Comparison of ENCODE assay signal across 11 mouse cellular contexts in genomic region chr8:120602672-120603071, GRCm38 (mm10). TPM values are rescaled to one million over a fixed set of nuclear protein-coding genes. Genes with fewer than 3 reads are reported as not detected.
DNase-seq lines count a peak whose midpoint lies in the region; ATAC-seq lines count a peak whose summit lies in the region.
"Had no signal": no experiment of that assay in that cellular context is flagged by ENCODE, and none has a peak within 500 bp of the region (broad histone marks: within the 10 kb centered on the region; RNA-seq: fewer than 3 reads in every experiment).

No protein-coding gene starts in this region.

- DNase-seq in MN1 (ENCODE audit: low spot score), result peak; percentile 68
- DNase-seq in embryo, embryonic 10.5 days (ENCODE audit: low spot score), result peak; percentile 66
- peak; percentile 44 for DNase-seq in hindbrain, embryonic 11.5 days (ENCODE audit: low spot score)
- no peak for DNase-seq in right cerebral cortex, postnatal 36 days (ENCODE audit: low spot score in 2 of 2)
- DNase-seq in right cerebral cortex, postnatal 4 days, result no peak
- DNase-seq in right cerebral cortex, postnatal 14 days, result no peak
- DNase-seq: adrenal gland, postnatal 25 days; heart, postnatal 4 days had no signal

- no peaks in the 10 kb centered on the region for H3K9me3 ChIP-seq in hindbrain, embryonic 11.5 days (ENCODE audit: control insufficient read depth, low read length)
- peaks cover 2% of the 10 kb centered on the region; the same call in 1 of the 2 replicates for H3K9me3 ChIP-seq in midbrain, embryonic 12.5 days

- H3K4me3 ChIP-seq in hindbrain, embryonic 11.5 days (ENCODE audit: low read depth, low read length), result no peak overlapping the region
- no peak overlapping the region for H3K4me3 ChIP-seq in midbrain, embryonic 12.5 days

- 43% methylated on average over 6 of the region's 6 CpGs for WGBS in hindbrain, embryonic 11.5 days
- WGBS in midbrain, embryonic 12.5 days, result 32% methylated on average over 6 of the region's 6 CpGs

- H3K4me1 ChIP-seq in hindbrain, embryonic 11.5 days (replicated peaks; ENCODE audit: control insufficient read depth, insufficient read depth, low read length), result peaks cover 4% of the 10 kb centered on the region; the same call in 1 of the 2 replicates
- peaks cover 22% of the 10 kb centered on the region for H3K4me1 ChIP-seq in midbrain, embryonic 12.5 days

- 0 out of 2 replicates have a peak, but pooled peaks have one; percentile 43 for ATAC-seq in hindbrain, embryonic 11.5 days (ENCODE audit: low FRiP score)
- ATAC-seq in midbrain, embryonic 12.5 days (ENCODE audit: low FRiP score, low read depth), result peak; percentile 60; the same call in 1 of the 2 replicates
- ATAC-seq in monocyte, adult 5-6 weeks (replicated peaks; ENCODE audit: insufficient number of reproducible peaks, low FRiP score, low TSS enrichment, poor library complexity, severe bottlenecking), result no peak
- ATAC-seq: liver, postnatal 0 days had no signal

- H3K27ac ChIP-seq in hindbrain, embryonic 11.5 days (ENCODE audit: low read depth, low read length), result 0 out of 2 replicates have a peak overlapping the region, but pooled peaks have one; percentile 11
- H3K27ac ChIP-seq in midbrain, embryonic 12.5 days (replicated peaks), result peak overlapping the region; percentile 27

- H3K36me3 ChIP-seq in hindbrain, embryonic 11.5 days (ENCODE audit: control insufficient read depth, insufficient read depth, low read length), result no peaks in the 10 kb centered on the region
- 0 out of 2 replicates have a peak, but pooled peaks cover 2% of the 10 kb centered on the region for H3K36me3 ChIP-seq in midbrain, embryonic 12.5 days

- H3K4me2 ChIP-seq in hindbrain, embryonic 11.5 days (replicated peaks; ENCODE audit: low read depth, low read length), result no peak overlapping the region
- H3K4me2 ChIP-seq in midbrain, embryonic 12.5 days (replicated peaks), result no peak overlapping the region

- H3K9ac ChIP-seq in hindbrain, embryonic 11.5 days (ENCODE audit: low read depth, low read length), result no peak overlapping the region
- H3K9ac ChIP-seq in midbrain, embryonic 12.5 days (replicated peaks), result no peak overlapping the region
- H3K9ac ChIP-seq: liver, postnatal 0 days had no signal

- no peaks in the 10 kb centered on the region for H3K27me3 ChIP-seq in hindbrain, embryonic 11.5 days (ENCODE audit: control insufficient read depth, insufficient read depth, low read length)
- peaks cover 16% of the 10 kb centered on the region for H3K27me3 ChIP-seq in midbrain, embryonic 12.5 days

RNA-seq across cellular contexts. Expression of gene Gins2, which starts 13.6 kb away (rescaled TPM):
- polyA plus RNA-seq in hindbrain, embryonic 11.5 days (2014; fragmentation: Nextera tagmentation; extraction: Ambion mirVana), result 94.8 and 96.9 TPM in 2 replicates
- polyA plus RNA-seq in midbrain, embryonic 12.5 days (2016; fragmentation: Nextera tagmentation; extraction: Ambion mirVana), result 73.7 and 84.8 TPM in 2 replicates
- 1.1 to 3.2 TPM (median 1.3 TPM) in 3 replicates for total RNA-seq in monocyte, adult 5-6 weeks (2017)

RNA-seq across cellular contexts. Expression of gene 1190005I06Rik, which starts 44.8 kb away (rescaled TPM):
- polyA plus RNA-seq in hindbrain, embryonic 11.5 days (2014; fragmentation: Nextera tagmentation; extraction: Ambion mirVana), result 2.4 and 3.7 TPM in 2 replicates
- polyA plus RNA-seq in midbrain, embryonic 12.5 days (2016; fragmentation: Nextera tagmentation; extraction: Ambion mirVana), result 5.2 and 5.7 TPM in 2 replicates
- total RNA-seq in monocyte, adult 5-6 weeks (2017), result not detected in 3 replicates

Comparison
In these comparisons a context has a peak if more than half of its experiments do, and no peak if none do; other contexts are left out.
1. DNase-seq: peak in MN1 (single experiment), embryo, embryonic 10.5 days (single experiment) and hindbrain, embryonic 11.5 days (single experiment); none in right cerebral cortex, postnatal 36 days (0 of 2), right cerebral cortex, postnatal 4 days (single experiment) and right cerebral cortex, postnatal 14 days (single experiment).